Mouse (Mus musculus): ENCODE data around the gene 4933406M09Rik.
A peak's percentile ranks its signal among the peaks of the same experiment; 100 is the strongest.

The 4933406M09Rik gene

GRCm38 (mm10) chr1:134381051-134381450 lies 4.7 kb upstream of the 4933406M09Rik start:
- DNase-seq (ENCODE audit: low read depth) = no peak

DNA sequence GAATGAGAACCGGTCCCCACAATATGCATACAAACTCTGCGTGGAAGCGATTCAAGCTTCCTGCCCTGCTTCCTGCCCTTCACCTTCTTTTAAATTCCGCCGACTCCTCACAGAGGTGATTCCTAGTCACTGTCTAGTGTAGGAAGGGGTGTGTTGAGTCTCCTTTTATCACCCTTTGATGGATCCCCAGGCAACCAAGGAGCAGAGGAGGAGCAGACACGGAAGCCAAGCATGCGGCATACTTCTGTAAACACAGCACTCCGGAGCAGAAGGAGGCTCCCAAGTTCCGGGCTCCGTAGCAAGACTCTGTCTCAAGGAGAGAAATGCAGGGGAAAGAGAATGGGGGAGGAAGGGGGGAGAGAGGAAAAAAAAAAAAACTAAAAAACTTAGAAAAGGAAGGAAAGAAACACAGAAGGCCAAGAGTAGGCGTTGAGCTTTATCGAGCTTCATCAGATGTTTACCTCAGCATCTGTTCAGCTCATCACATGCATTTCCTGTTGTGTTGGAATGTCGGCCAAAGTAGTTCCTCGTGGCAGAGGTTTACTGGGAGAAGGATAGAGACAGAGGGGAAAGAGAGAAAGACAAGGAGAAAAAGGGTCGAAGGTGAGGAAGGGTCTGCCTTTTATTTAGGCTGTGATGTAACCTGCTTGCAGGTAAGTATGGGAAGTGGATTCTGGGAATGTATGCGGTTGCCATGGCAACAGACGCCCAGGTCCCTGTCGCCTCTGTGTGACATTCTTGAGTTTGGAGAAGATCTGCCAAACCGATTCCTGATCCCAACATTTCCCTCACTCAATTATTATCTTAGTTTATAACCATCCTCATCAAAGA lies 3.7 kb upstream of the 4933406M09Rik start:
- no peak for DNase-seq (ENCODE audit: low read depth)

GRCm38 (mm10) chr1:134384581-134384980 lies 1.2 kb upstream of the 4933406M09Rik start:
- DNase-seq (ENCODE audit: low read depth) = no peak

DNA sequence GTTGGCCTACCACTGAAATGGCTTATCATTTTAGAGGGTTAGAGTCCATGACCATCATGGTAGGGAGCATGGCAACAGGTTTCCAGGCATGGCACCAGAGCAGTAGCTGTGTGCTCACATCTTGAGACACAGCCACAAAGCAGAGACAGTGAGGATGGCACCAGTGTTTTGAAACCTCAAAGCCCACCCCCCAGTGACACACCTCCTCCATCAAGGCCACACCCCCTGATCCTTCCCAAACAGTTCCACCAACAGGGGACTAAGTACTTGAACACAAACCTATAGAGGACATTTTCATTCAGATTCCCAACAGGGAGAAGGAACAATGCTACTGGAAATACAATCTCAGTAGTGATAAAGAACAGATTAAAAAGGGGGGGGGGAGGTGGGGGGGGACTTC lies 564 bp upstream of the 4933406M09Rik start:
- DNase-seq (ENCODE audit: low read depth) = no peak

GRCm38 (mm10) chr1:134393827-134394226 lies 8.1 kb downstream of the 4933406M09Rik start:
- no peak for DNase-seq (ENCODE audit: low read depth)

- DNase-seq (ENCODE audit: low read depth) = no peak
These were observed 12.5 kb downstream of the 4933406M09Rik start for GRCm38 (mm10) chr1:134398210-134398609.

DNA sequence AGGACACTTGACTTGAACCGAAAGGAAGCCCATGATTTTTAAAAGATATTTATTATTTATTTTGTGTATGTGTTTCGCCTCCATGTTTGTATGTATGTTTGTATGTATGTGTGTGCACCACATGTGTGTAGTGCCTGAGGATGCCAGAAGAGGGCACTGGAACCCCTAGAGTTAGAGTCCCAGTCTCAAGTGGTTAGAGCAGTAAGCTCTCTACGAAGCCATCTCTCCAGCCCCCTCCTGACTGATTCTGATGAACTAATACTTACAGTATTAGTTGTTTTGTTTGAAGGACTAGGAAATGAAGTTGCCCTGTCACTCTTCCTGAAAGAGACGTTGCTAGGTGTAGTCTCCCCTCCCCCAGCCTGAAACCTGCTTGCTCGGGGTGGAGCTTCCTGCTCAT lies 14.0 kb downstream of the 4933406M09Rik start:
- peak; percentile 44 for DNase-seq (ENCODE audit: low read depth)

- peak; percentile 87 for DNase-seq (ENCODE audit: low read depth)
These were observed 20.0 kb downstream of the 4933406M09Rik start, which contains the start of gene Cyb5r1 for GRCm38 (mm10) chr1:134405509-134406413. Cyb5r1 (plus strand) TSS chr1:134405559.

DNA sequence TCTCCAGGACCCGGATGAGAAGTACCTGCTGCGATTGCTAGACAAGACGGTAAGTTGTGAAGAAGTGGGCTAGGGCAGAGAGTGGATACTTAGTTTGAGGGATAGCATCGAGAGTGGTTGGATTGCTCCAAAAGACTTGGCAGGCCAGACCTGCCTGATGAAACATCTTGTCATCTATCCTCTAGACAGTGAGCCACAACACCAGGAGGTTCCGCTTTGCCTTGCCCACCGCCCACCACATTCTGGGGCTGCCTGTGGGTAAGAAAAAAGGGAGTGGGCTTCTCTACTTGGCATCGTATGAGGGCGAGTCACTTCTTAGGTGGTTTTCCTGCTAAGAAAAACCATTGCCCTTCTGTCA lies 20.7 kb downstream of the 4933406M09Rik start:
- peak; percentile 61 for DNase-seq (ENCODE audit: low read depth)

GRCm38 (mm10) chr1:134408080-134408479 lies 22.3 kb downstream of the 4933406M09Rik start:
- DNase-seq (ENCODE audit: low read depth) = no peak

GRCm38 (mm10) chr1:134411706-134412629 lies 26.2 kb downstream of the 4933406M09Rik start:
- DNase-seq (ENCODE audit: low read depth) = peak; percentile 36

DNA sequence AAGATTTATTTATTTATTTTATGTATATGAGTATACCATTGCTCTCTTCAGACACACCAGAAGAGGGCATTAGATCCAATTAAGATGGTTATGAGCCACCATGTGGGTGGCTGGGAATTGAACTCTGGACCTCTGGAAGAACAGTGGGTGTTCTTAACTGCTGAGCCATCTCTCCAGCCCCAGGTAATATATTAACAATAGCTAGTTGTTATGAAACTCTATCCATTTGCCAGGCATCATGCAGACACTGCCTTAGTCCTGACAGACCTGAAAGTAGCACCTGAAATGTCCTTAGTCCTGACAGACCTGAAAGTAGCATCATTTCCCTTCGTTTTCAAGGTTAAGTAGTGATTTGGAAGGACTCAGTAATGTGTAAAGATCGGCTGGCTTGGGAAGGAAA lies 28.3 kb downstream of the 4933406M09Rik start:
- no peak for DNase-seq (ENCODE audit: low read depth)

GRCm38 (mm10) chr1:134414501-134415167 lies 28.9 kb downstream of the 4933406M09Rik start:
- DNase-seq (ENCODE audit: low read depth) = peak; percentile 33

DNA sequence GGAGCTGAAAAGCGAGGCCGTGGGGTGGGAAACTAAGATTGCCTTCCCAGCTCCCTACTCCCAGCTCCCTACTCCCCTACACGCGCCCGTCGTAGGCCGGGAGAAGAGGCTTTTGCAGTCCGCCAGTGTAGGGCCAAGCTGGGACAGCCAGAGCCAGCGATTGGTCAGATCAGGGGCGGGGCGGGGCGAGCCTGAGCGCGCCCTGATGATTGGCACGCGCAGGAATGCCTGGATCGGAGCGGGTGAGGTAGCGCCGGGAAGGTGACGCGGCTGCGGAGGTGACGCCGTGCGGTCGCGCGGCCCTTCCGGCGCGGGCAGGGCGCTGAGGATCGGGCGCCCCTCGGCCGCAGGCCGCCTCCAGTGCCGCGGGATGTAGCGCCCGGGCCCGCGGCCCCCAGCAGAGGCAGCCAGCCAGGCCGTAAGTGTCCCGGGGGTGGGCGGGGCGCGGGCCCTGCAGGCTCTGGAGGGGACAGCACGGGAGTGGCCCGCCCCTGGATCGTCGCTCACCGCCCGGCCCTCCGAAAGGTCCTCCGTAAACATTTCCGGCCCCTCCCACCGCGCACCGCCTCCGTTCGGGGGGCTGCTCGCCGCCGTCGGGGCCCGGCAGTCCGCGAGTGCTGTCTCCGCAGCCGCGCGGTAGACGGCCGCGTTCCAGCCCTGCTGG lies 29.6 kb downstream of the 4933406M09Rik start, which contains the start of gene Adipor1:
TSS of gene Adipor1 (plus strand) at position 211 of the 664 bp plus-strand sequence.
- DNase-seq (ENCODE audit: low read depth) = peak; percentile 96

DNA sequence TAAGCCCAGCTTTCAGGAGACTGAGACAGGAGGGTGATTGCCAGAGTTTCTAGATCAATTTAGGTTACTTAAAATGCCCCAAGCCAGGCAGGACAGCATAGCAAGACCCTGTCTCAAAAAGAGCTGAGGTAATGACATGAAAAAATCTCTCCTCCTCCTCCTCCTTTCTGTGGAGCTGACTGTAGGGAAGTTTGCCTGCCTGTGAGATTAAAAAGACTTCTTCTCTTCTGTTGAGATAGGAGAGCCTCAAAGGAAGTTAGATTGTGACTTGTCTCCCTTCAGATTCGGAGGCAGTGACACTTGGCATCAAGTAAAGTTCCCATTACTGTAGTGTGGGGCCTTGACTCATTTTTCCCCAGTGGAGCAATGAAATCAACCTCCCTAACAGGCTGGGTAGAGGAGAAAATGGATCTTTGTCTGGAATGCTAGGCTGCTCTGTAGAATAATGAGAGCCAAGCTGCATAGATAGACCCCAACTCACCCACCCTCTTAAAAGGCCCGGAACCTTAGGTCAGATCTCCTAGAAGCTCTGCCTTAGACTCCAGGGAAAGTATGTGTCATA lies 32.8 kb downstream of the 4933406M09Rik start:
- peak; percentile 38 for DNase-seq (ENCODE audit: low read depth)

- peak; percentile 56 for DNase-seq (ENCODE audit: low read depth)
These were observed 33.4 kb downstream of the 4933406M09Rik start for GRCm38 (mm10) chr1:134419176-134419575.

GRCm38 (mm10) chr1:134419751-134420458 lies 34.2 kb downstream of the 4933406M09Rik start:
- DNase-seq (ENCODE audit: low read depth) = peak; percentile 91

DNA sequence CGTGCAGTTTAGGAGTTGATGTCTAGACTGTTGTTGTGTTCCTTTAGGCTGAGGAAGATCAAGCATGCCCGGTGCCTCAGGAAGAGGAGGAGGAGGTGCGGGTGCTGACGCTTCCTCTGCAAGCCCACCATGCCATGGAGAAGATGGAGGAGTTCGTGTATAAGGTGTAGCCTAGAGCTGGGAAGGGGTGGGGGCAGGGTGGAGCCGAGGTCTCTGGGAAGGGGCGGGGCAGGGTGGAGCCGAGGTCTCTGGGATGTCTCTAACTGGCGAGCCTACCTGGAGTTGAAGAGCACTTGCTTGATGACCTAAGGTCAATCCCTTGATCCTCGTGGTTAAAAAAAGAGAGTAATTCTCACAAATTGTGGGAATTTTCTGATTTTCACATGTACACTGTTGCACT lies 38.2 kb downstream of the 4933406M09Rik start:
- DNase-seq (ENCODE audit: low read depth) = no peak

DNA sequence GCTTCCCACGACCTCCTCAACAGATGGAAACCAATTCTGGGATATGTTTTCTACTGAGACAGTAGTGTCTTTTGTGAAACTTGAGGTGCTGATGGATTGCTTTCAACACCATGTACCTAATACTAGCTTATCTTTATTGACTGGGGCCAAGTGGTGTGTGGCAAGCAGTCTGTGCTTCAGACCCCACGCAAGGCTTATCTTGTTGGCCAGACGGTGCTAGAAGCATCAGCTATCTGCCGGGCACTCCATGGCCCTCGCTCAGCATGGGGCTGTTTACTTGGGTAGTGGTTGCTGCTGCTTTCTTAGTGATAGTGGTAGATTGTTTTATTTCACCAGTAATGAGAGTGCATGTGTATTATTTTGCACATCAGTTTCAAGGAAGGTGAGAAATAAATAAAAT lies 40.5 kb downstream of the 4933406M09Rik start:
- DNase-seq (ENCODE audit: low read depth) = no peak

DNA sequence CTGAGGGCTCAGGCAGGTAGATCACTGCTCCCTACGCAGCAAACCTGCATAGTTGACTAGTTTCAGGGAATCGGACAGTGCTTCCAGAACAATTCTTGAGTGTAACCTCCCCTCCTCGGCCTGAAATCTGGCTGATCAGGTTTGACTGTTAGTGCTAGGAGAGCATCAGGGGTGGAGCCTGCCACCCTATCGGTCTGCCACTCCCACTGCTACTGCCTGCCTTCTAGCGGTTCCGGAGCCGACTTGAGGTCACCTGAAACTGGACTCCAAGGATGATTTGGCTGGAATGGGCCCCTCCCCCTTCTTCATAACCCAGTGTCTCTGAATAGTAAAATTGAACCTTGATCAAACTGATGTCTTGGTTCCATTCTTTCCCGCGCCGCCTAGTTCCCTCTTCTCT lies 47.3 kb downstream of the 4933406M09Rik start:
- DNase-seq (ENCODE audit: low read depth) = no peak

All from 416B (cell line).